Mouse (Mus musculus) megakaryocyte, embryonic 14.5 days (primary cell): ENCODE results near the gene Gzmm.

Source experiments
- FLI1 ChIP-seq: IDR thresholded peaks from 2 replicates; pipeline ENCODE4 v1.6.1; 2012; ENCODE audit warnings: low read length, inconsistent platforms, mixed read lengths
- GATA1 ChIP-seq: IDR thresholded peaks from 3 replicates; pipeline ENCODE4 v1.6.1; 2012; ENCODE audit warnings: mixed read lengths, low read length, inconsistent platforms, borderline replicate concordance

GRCm38 (mm10) chr10:79739234-79739633 is 50.4 kb downstream of the Gzmm start:
- no peak for TF ChIP-seq GATA1
- TF ChIP-seq FLI1: no peak
